Mouse (Mus musculus) kidney, embryonic 16.5 days (tissue): ENCODE results near the gene Aida. TPM values are rescaled to one million over a fixed set of nuclear protein-coding genes. Genes with fewer than 3 reads are reported as not detected.
A peak's percentile ranks its signal among the peaks of the same experiment; 100 is the strongest.
"Not testable (repeated sequence)": the region's sequence is repeated elsewhere in the genome, so short reads cannot be mapped to it uniquely, and the experiment has no call there.

Source experiments
- ATAC-seq: fragments of 200-750 bp; cut with Nextera tagmentation; 2 replicates; pipeline ENCODE4 v1.8.0; 2017; ENCODE audit warnings: moderate TSS enrichment; ENCODE audit not compliant: low FRiP score, low TSS enrichment
- H3K27ac ChIP-seq: fragments of 300-500 bp; sonication (generic); 2 replicates; pipeline ENCODE4 v1.5.1; 2014; ENCODE audit warnings: low read length
- H3K27me3 ChIP-seq: fragments of 300-500 bp; sonication (generic); 2 replicates; pipeline ENCODE4 v1.6.1; 2014; ENCODE audit warnings: low read length, control low read depth, mixed read lengths; ENCODE audit not compliant: insufficient read depth
- H3K36me3 ChIP-seq: fragments of 300-500 bp; sonication (generic); 2 replicates; pipeline ENCODE4 v1.6.1; 2014; ENCODE audit warnings: low read length, control low read depth, mixed read lengths; ENCODE audit not compliant: insufficient read depth
- H3K4me1 ChIP-seq: fragments of 300-500 bp; sonication (generic); 2 replicates; pipeline ENCODE4 v1.6.1; 2014; ENCODE audit warnings: low read length, control low read depth, mixed read lengths; ENCODE audit not compliant: insufficient read depth
- H3K4me2 ChIP-seq: fragments of 300-500 bp; sonication (generic); replicated peaks from 2 replicates; pipeline ENCODE4 v1.6.1; 2014; ENCODE audit warnings: low read depth, low read length
- H3K4me3 ChIP-seq: fragments of 300-500 bp; sonication (generic); 2 replicates; pipeline ENCODE4 v1.5.1; 2014; ENCODE audit warnings: mild to moderate bottlenecking, low read length
- H3K9ac ChIP-seq: fragments of 300-500 bp; sonication (generic); replicated peaks from 2 replicates; pipeline ENCODE4 v1.6.1; 2014; ENCODE audit warnings: low read length
- H3K9me3 ChIP-seq: fragments of 300-500 bp; sonication (generic); 2 replicates; pipeline ENCODE4 v1.6.1; 2016; ENCODE audit warnings: low read length, control low read depth
- WGBS: fragments of 180-500 bp; shearing (Covaris S2); extraction: QIAGEN DNeasy Blood & Tissue Kit; methylation state at CpG from one replicate; pipeline ENCODE4 v1.1.7; 2014; 5-methylcytosine and 5-hydroxymethylcytosine counted together
- polyA plus RNA-seq: library from polyadenylated mRNA; unstranded; fragments of >200 nt; fragmentation: Nextera tagmentation; extraction: Ambion mirVana; gene quantifications from 2 replicates; pipeline ENCODE4 v1.2.1, GENCODE M21; 2015

The Aida gene
- polyA plus RNA-seq, 1 experiment from 2014 or later, result 40.4 TPM

DNA sequence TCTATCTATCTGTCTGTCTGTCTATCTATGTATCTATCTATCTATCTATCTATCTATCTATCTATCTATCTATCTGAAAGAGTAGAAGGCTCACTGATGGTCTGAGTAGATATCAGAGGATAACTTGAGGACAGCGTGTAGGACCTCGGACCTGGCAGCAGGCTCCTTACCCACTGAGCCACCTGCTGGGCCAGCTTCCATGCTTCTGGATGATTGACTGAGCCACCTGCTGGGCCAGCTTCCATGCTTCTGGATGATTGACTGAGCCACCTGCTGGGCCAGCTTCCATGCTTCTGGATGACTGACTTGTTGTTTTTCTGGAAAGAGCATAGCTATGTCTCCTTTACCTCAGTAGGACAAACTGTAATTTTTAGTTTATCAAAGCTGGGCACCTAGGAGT is 13.2 kb downstream of the Aida start:
- peaks cover 16% of the 10 kb centered on the region for H3K36me3 ChIP-seq
- not testable (repeated sequence) for H3K4me2 ChIP-seq, H3K9ac ChIP-seq, H3K9me3 ChIP-seq, ATAC-seq, H3K4me3 ChIP-seq, H3K27ac ChIP-seq, H3K4me1 ChIP-seq, H3K27me3 ChIP-seq
- 93% methylated on average over 2 of the region's 2 CpGs for WGBS

GRCm38 (mm10) chr1:183312076-183312475 is 15.7 kb downstream of the Aida start:
- ATAC-seq, result no peak
- no peaks in the 10 kb centered on the region for H3K9me3 ChIP-seq
- no peaks in the 10 kb centered on the region for H3K4me1 ChIP-seq
- H3K4me2 ChIP-seq, result no peak overlapping the region
- no peak overlapping the region for H3K9ac ChIP-seq
- WGBS, result 93% methylated on average over 2 of the region's 2 CpGs
- no peak overlapping the region for H3K27ac ChIP-seq
- H3K36me3 ChIP-seq, result peaks cover 35% of the 10 kb centered on the region
- H3K4me3 ChIP-seq, result no peak overlapping the region
- H3K27me3 ChIP-seq, result no peaks in the 10 kb centered on the region

DNA sequence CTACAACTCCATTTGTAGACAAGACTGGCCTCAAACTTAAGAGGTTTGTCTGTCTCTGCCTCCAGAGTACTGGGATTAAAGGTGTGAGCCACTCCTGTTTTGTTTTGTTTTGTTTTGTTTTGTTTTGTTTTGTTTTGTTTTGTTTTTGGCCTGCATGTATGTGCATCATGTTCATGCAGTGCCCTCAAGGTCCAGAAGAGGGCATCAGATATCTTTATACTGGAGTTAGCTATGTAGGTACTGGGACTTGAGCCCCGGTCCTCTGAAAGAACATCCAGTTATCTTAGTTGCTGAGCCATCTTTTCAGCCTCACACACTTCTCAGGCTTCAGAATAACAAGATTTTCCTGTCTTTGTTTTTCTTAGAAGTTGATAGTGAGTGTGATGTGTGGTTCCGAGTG is 19.4 kb downstream of the Aida start:
- Histone ChIP-seq H3K36me3 (peaks cover 44% of the 10 kb centered on the region), H3K27me3 (no peaks in the 10 kb centered on the region), H3K27ac (no peak overlapping the region), H3K4me2 (no peak overlapping the region), H3K4me1 (no peaks in the 10 kb centered on the region), H3K4me3 (no peak overlapping the region), H3K9ac (no peak overlapping the region), H3K9me3 (no peaks in the 10 kb centered on the region)
- no peak for ATAC-seq
- 93% methylated on average over 2 of the region's 2 CpGs for WGBS

DNA sequence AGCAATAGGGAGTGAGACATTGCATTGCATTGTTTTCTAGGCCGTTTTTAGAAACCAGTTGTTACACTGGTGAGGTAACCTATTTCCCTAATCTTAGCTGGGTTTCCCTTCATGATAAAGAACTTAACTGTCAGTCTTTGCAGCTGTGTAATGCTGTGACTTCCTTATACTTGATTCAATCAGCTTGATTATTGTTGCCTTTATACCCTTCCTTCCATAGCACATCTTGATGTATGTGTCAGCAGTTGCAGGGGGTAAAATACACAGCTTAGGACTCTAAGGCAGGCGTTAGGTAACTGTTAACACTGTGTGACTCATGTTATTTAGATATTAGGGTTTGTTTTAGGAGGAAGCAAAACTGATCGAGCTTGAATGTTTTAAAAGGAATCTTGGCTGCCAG is 24.3 kb downstream of the Aida start:
- no peaks in the 10 kb centered on the region for H3K27me3 ChIP-seq
- no peak overlapping the region for H3K27ac ChIP-seq
- no peak for ATAC-seq
- no peak overlapping the region for H3K4me2 ChIP-seq
- H3K9ac ChIP-seq, result no peak overlapping the region
- no peaks in the 10 kb centered on the region for H3K4me1 ChIP-seq
- WGBS, result 80% methylated on average over 3 of the region's 3 CpGs
- H3K4me3 ChIP-seq, result no peak overlapping the region
- peaks cover 54% of the 10 kb centered on the region for H3K36me3 ChIP-seq
- H3K9me3 ChIP-seq, result 0 out of 2 replicates have a peak, but pooled peaks cover 3% of the 10 kb centered on the region

GRCm38 (mm10) chr1:183322496-183322895 is 26.1 kb downstream of the Aida start:
- not testable (repeated sequence) for H3K27ac ChIP-seq, H3K9me3 ChIP-seq, H3K27me3 ChIP-seq, H3K4me3 ChIP-seq, H3K9ac ChIP-seq, H3K4me1 ChIP-seq, ATAC-seq, H3K4me2 ChIP-seq
- WGBS, result 79% methylated on average over 5 of the region's 5 CpGs
- H3K36me3 ChIP-seq, result peaks cover 57% of the 10 kb centered on the region

GRCm38 (mm10) chr1:183323923-183324322 is 27.5 kb downstream of the Aida start:
- Histone ChIP-seq H3K4me2 (no peak overlapping the region), H3K9me3 (0 out of 2 replicates have a peak, but pooled peaks cover 3% of the 10 kb centered on the region), H3K4me3 (no peak overlapping the region), H3K9ac (no peak overlapping the region), H3K36me3 (peaks cover 58% of the 10 kb centered on the region), H3K27me3 (no peaks in the 10 kb centered on the region), H3K27ac (no peak overlapping the region), H3K4me1 (no peaks in the 10 kb centered on the region)
- WGBS, result 94% methylated on average over 2 of the region's 2 CpGs
- ATAC-seq, result no peak

- ATAC-seq, result no peak
- Histone ChIP-seq H3K27ac (no peak overlapping the region), H3K9me3 (0 out of 2 replicates have a peak, but pooled peaks cover 3% of the 10 kb centered on the region), H3K27me3 (no peaks in the 10 kb centered on the region), H3K4me2 (no peak overlapping the region), H3K9ac (no peak overlapping the region), H3K4me3 (no peak overlapping the region), H3K4me1 (no peaks in the 10 kb centered on the region), H3K36me3 (peaks cover 61% of the 10 kb centered on the region)
- 98% methylated on average over 6 of the region's 6 CpGs for WGBS
Observed at GRCm38 (mm10) chr1:183324433-183324832, 28.0 kb downstream of the Aida start.

- Histone ChIP-seq H3K27me3 (no peaks in the 10 kb centered on the region), H3K9ac (no peak overlapping the region), H3K9me3 (0 out of 2 replicates have a peak, but pooled peaks cover 3% of the 10 kb centered on the region), H3K4me3 (no peak overlapping the region), H3K36me3 (peaks cover 76% of the 10 kb centered on the region), H3K27ac (no peak overlapping the region), H3K4me1 (no peaks in the 10 kb centered on the region), H3K4me2 (no peak overlapping the region)
- WGBS, result 85% methylated on average over 8 of the region's 8 CpGs
- ATAC-seq, result no peak
Observed at GRCm38 (mm10) chr1:183327171-183327570, 30.8 kb downstream of the Aida start.

GRCm38 (mm10) chr1:183342902-183343301 is 46.5 kb downstream of the Aida start:
- not testable (repeated sequence) for H3K4me1 ChIP-seq, H3K9me3 ChIP-seq, H3K4me2 ChIP-seq, H3K27ac ChIP-seq, ATAC-seq, H3K27me3 ChIP-seq, H3K9ac ChIP-seq, H3K4me3 ChIP-seq
- 100% methylated on average over 1 of the region's 1 CpGs for WGBS
- H3K36me3 ChIP-seq, result peaks cover 25% of the 10 kb centered on the region

DNA sequence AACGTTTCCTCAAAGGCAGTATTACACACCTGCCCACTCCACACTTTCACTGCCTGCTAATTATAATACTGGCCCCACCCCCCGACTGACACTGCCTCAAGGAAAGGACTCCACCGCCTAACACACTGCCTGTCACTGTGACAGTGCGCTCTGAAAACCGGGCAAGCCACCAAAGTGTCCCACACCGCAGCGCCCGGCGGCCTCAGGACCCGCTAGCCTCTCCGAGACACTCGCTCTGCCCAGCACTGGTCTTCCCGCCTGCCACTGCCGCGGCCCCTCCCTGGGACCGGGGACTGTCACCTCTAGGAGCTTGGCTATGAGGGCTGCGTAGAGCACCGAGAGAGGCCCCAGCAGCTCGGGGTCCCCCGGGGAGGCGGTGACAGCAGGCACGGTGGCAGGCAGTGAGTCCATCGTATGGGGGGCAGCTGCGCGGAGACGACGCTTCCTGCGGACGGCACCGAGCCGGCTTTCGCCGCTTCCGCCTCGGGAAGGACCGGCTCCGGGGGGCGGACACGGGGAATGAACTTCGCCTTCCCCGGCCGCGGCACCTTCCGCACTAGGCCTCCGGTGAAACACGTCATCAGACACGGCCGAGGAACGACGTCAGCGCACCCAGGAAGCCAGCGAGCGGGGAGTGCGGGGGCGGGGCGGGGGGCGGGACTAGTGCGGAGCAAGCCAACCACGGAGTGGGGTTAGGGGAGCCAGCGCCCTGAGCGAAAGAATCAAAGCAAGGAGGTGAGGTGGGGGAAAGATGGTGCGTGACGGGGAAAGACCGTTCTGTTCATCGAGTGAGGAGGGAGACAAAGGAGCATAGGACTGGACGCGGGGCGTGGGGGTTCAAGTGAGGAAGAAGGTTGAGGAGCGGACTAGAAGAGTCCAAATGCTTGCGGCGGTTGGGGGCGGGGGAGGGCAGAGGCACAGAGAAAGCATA is 48.8 kb downstream of the Aida start:
- Histone ChIP-seq H3K9ac (peak overlapping the region; percentile 91), H3K27ac (peak overlapping the region; percentile 87), H3K27me3 (no peaks in the 10 kb centered on the region), H3K9me3 (no peaks in the 10 kb centered on the region), H3K4me1 (peaks cover 9% of the 10 kb centered on the region), H3K4me2 (peak overlapping the region; percentile 87), H3K36me3 (peaks cover 30% of the 10 kb centered on the region), H3K4me3 (peak overlapping the region; percentile 97)
- WGBS, result under 1% methylated on average over 71 of the region's 72 CpGs
- peak; percentile 96 for ATAC-seq
